Comparison of ENCODE assay signal across 12 mouse cellular contexts in the genomic region with DNA sequence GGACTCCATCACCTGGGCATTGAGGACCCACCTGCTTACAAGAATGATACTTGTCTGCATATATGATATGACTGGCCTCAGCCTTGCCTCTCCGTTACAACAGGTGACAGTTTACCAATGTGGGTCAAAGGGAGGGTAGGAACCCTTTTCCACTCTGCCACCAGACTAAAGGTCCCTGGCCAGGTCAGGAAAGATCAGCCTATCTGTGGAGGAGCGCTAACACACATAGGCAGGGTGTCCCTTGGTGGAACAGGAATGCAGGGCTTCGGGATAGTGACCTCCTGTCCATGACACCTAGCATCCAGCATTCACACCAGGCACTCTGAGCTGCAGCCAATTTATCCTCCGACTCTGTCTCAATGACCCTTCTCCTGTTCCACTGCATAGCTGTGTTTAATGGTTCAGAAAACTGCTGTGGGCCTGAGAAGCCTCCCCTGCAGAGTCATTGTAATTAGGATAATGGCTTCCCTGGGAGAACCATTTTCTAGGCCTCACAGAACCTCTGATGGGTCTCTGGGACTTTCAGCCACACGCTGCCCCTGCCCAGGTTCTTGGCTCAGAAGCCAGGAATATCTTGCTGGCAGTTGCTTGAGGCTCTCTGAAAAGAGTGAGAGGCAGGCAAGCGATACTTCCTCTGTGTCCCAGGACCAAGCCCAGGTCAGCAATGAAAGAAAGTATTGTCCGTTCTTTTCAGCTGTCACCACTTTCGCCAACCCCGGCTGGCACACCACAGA. TPM values are rescaled to one million over a fixed set of nuclear protein-coding genes. Genes with fewer than 3 reads are reported as not detected.
DNase-seq lines count a peak whose midpoint lies in the region; ATAC-seq and TF ChIP-seq lines count a peak whose summit lies in the region.
"Had no signal": no experiment of that assay in that cellular context is flagged by ENCODE, and none has a peak within 500 bp of the region (broad histone marks: within the 10 kb centered on the region; RNA-seq: fewer than 3 reads in every experiment).

No protein-coding gene starts in this region.

- no peak for TF ChIP-seq EP300 in liver, postnatal 0 days (IDR thresholded peaks at IDR 0.05; ENCODE audit: low read depth)

- ATAC-seq in hindbrain, embryonic 14.5 days (ENCODE audit: low FRiP score), result peak; percentile 56; the same call in 1 of the 2 replicates
- no peak for ATAC-seq in liver, postnatal 0 days

- no peaks in the 10 kb centered on the region for H3K36me3 ChIP-seq in hindbrain, embryonic 14.5 days (replicated peaks; ENCODE audit: control insufficient read depth, insufficient read depth)
- H3K36me3 ChIP-seq in liver, postnatal 0 days (replicated peaks; ENCODE audit: insufficient read depth, low read length), result no peaks in the 10 kb centered on the region

- no peaks in the 10 kb centered on the region for H3K9me3 ChIP-seq in hindbrain, embryonic 14.5 days (ENCODE audit: control insufficient read depth, low read length)
- no peaks in the 10 kb centered on the region for H3K9me3 ChIP-seq in liver, postnatal 0 days (ENCODE audit: low read length)

- peaks cover 11% of the 10 kb centered on the region; the same call in 1 of the 2 replicates for H3K27me3 ChIP-seq in hindbrain, embryonic 14.5 days (ENCODE audit: control insufficient read depth, insufficient read depth, low read length)
- peaks cover 12% of the 10 kb centered on the region for H3K27me3 ChIP-seq in liver, postnatal 0 days (ENCODE audit: insufficient read depth, low read length)

- H3K4me3 ChIP-seq in layer of hippocampus, adult 2 months, result no peak overlapping the region
- H3K4me3 ChIP-seq in cortical plate, adult 2 months (ENCODE audit: insufficient read depth, low read length), result no peak overlapping the region
- H3K4me3 ChIP-seq in hindbrain, embryonic 14.5 days (replicated peaks; ENCODE audit: low read length), result no peak overlapping the region
- no peak overlapping the region for H3K4me3 ChIP-seq in liver, postnatal 0 days (ENCODE audit: low read depth, low read length)

- H3K4me1 ChIP-seq in cortical plate, adult 2 months (ENCODE audit: control insufficient read depth, insufficient read depth, low read length), result 0 out of 2 replicates have a peak, but pooled peaks cover 3% of the 10 kb centered on the region
- 0 out of 2 replicates have a peak, but pooled peaks cover 15% of the 10 kb centered on the region for H3K4me1 ChIP-seq in hindbrain, embryonic 14.5 days (replicated peaks; ENCODE audit: control insufficient read depth, insufficient read depth, low read length)
- no peaks in the 10 kb centered on the region; the same call in 1 of the 2 replicates for H3K4me1 ChIP-seq in liver, postnatal 0 days (ENCODE audit: insufficient read depth)

- TF ChIP-seq POLR2A in cortical plate, adult 2 months (IDR thresholded peaks at IDR 0.05; ENCODE audit: extremely low read depth, insufficient read depth, low read length), result no peak

- DNase-seq in layer of hippocampus, adult 2 months (ENCODE audit: low spot score in 2 of 2), result peak in 1 of 2 experiments; percentile 30
- DNase-seq in layer of hippocampus, postnatal 25 days (ENCODE audit: extremely low spot score in 1 of 2, low spot score in 1 of 2), result no peak
- peak; percentile 48 for DNase-seq in hindbrain, embryonic 14.5 days (ENCODE audit: low spot score)
- peak; percentile 9 to 35 for DNase-seq in kidney, postnatal 4 days
- DNase-seq in liver, postnatal 0 days, result no peak
- no peak for DNase-seq in adrenal gland, postnatal 10 days
- DNase-seq in adrenal gland, adult (ENCODE audit: inconsistent age in 2 of 2, low spot score in 1 of 2), result no peak
- DNase-seq: adrenal gland, adult 8-10 months; cerebellum, postnatal 14 days; liver had no signal

- WGBS in hindbrain, embryonic 14.5 days, result 20% methylated on average over 9 of the region's 9 CpGs
- 72% methylated on average over 9 of the region's 9 CpGs for WGBS in liver, postnatal 0 days (ENCODE audit: insufficient replicate concordance)

- no peak overlapping the region for H3K9ac ChIP-seq in hindbrain, embryonic 14.5 days
- no peak overlapping the region for H3K9ac ChIP-seq in liver, postnatal 0 days (replicated peaks)

- peak overlapping the region; percentile 97; the same call in 1 of the 2 replicates for H3K27ac ChIP-seq in layer of hippocampus, adult 2 months
- H3K27ac ChIP-seq in cortical plate, adult 2 months (ENCODE audit: insufficient read depth, low read length), result 0 out of 2 replicates have a peak overlapping the region, but pooled peaks have one; percentile 35
- H3K27ac ChIP-seq in hindbrain, embryonic 14.5 days, result no peak overlapping the region
- H3K27ac ChIP-seq in liver, postnatal 0 days (ENCODE audit: low read depth), result no peak overlapping the region

- TF ChIP-seq CTCF in layer of hippocampus, adult 2 months (conservative IDR thresholded peaks at IDR 0.05), result no peak
- TF ChIP-seq CTCF in cortical plate, adult 2 months (IDR thresholded peaks at IDR 0.05; ENCODE audit: extremely low read depth, insufficient read depth, low read length), result no peak
- no peak for TF ChIP-seq CTCF in liver, postnatal 0 days (IDR thresholded peaks at IDR 0.05; ENCODE audit: low read depth)

- no peak overlapping the region for H3K4me2 ChIP-seq in hindbrain, embryonic 14.5 days (replicated peaks)
- no peak overlapping the region for H3K4me2 ChIP-seq in liver, postnatal 0 days (ENCODE audit: low read depth, low read length)
- H3K4me2 ChIP-seq: heart, embryonic 11.5 days had no signal

RNA-seq across cellular contexts. Expression of a gene that starts 43.1 kb away (rescaled TPM):
- 10 to 100 TPM; 54.5 to 57.4 TPM for total RNA-seq in layer of hippocampus, adult 2 months (2021)
- 10 to 100 TPM; 35.7 to 47.2 TPM for total RNA-seq in layer of hippocampus, postnatal 25 days (2021)
- 14.6 and 15.3 TPM in 2 replicates for polyA plus RNA-seq in cortical plate, adult 2 months (2012; rRNA removed)
- polyA plus RNA-seq in hindbrain, embryonic 14.5 days (2014; fragmentation: Nextera tagmentation; extraction: Ambion mirVana), result 5.3 and 5.5 TPM in 2 replicates
- polyA plus RNA-seq in liver, postnatal 0 days (2015; fragmentation: Nextera tagmentation; extraction: Ambion mirVana), result 0.02 TPM in 1 of 2 replicates, not detected in the other
- under 1 TPM; 0.12 to 0.30 TPM for total RNA-seq in adrenal gland, postnatal 10 days (2021)

Comparison
In these comparisons a context has a peak if more than half of its experiments do, and no peak if none do; other contexts are left out.
1. DNase-seq: peak in hindbrain, embryonic 14.5 days (single experiment) and kidney, postnatal 4 days (2 of 2); none in layer of hippocampus, postnatal 25 days (0 of 2), liver, postnatal 0 days (single experiment), adrenal gland, postnatal 10 days (single experiment) and adrenal gland, adult (0 of 2).
2. H3K27ac ChIP-seq: peak in layer of hippocampus, adult 2 months (single experiment) and cortical plate, adult 2 months (single experiment); none in hindbrain, embryonic 14.5 days (single experiment) and liver, postnatal 0 days (single experiment).
3. RNA of a gene that starts 43.1 kb away (total RNA-seq): 54.5 to 57.4 TPM in layer of hippocampus, adult 2 months and 35.7 to 47.2 TPM in layer of hippocampus, postnatal 25 days; 0.12 to 0.30 TPM in adrenal gland, postnatal 10 days; every median in the first group is over 10 times any median in the second.